9 mouse cellular contexts compared by ENCODE assay signal in genomic region chr4:116668145-116668544, GRCm38 (mm10). TPM values are rescaled to one million over a fixed set of nuclear protein-coding genes. Genes with fewer than 3 reads are reported as not detected.
DNase-seq lines count a peak whose midpoint lies in the region; ATAC-seq and TF ChIP-seq lines count a peak whose summit lies in the region.
"Had no signal": no experiment of that assay in that cellular context is flagged by ENCODE, and none has a peak within 500 bp of the region (broad histone marks: within the 10 kb centered on the region; RNA-seq: fewer than 3 reads in every experiment).

No protein-coding gene starts in this region.

- H3K36me3 ChIP-seq in kidney, adult 2 months (ENCODE audit: control insufficient read depth, insufficient read depth, low read length), result no peaks in the 10 kb centered on the region
- no peaks in the 10 kb centered on the region for H3K36me3 ChIP-seq in kidney, embryonic 14.5 days (ENCODE audit: control insufficient read depth, insufficient read depth, low read length)
- H3K36me3 ChIP-seq: midbrain, embryonic 13.5 days had no signal

- H3K4me3 ChIP-seq in kidney, adult 2 months (ENCODE audit: insufficient read depth, low read depth, low read length), result no peak overlapping the region
- no peak overlapping the region for H3K4me3 ChIP-seq in kidney, embryonic 14.5 days (ENCODE audit: low read length)
- H3K4me3 ChIP-seq in embryonic fibroblast, embryonic 13.5 days (ENCODE audit: insufficient read depth, low read length), result no peak overlapping the region
- H3K4me3 ChIP-seq: midbrain, embryonic 13.5 days had no signal

- 23% methylated on average over 3 of the region's 3 CpGs for WGBS in kidney, adult 2 months
- WGBS in kidney, embryonic 14.5 days, result 59% methylated on average over 3 of the region's 3 CpGs

- H3K4me1 ChIP-seq in kidney, adult 2 months (ENCODE audit: control insufficient read depth, insufficient read depth, low read length), result peaks cover 4% of the 10 kb centered on the region
- H3K4me1 ChIP-seq in kidney, embryonic 14.5 days (ENCODE audit: control insufficient read depth, insufficient read depth, low read length), result no peaks in the 10 kb centered on the region
- H3K4me1 ChIP-seq in embryonic fibroblast, embryonic 13.5 days (ENCODE audit: control insufficient read depth, insufficient read depth, low read length), result peaks cover 2% of the 10 kb centered on the region; the same call in 1 of the 2 replicates
- H3K4me1 ChIP-seq: midbrain, embryonic 13.5 days had no signal

- no peaks in the 10 kb centered on the region for H3K27me3 ChIP-seq in kidney, adult 2 months (replicated peaks; ENCODE audit: control insufficient read depth, insufficient read depth, low read length)
- H3K27me3 ChIP-seq in kidney, embryonic 14.5 days (ENCODE audit: control insufficient read depth, insufficient read depth, low read length), result no peaks in the 10 kb centered on the region
- H3K27me3 ChIP-seq: midbrain, embryonic 13.5 days had no signal

- ATAC-seq in kidney, embryonic 14.5 days (ENCODE audit: low FRiP score, low TSS enrichment), result no peak
- peak; percentile 81 for ATAC-seq in megakaryocyte progenitor cell, adult 5-6 weeks (replicated peaks; ENCODE audit: poor library complexity)
- ATAC-seq in frontal cortex, adult (ENCODE audit: low TSS enrichment), result no peak
- ATAC-seq: midbrain, embryonic 13.5 days had no signal

- no peak overlapping the region for H3K9ac ChIP-seq in kidney, embryonic 14.5 days (ENCODE audit: low read depth, low read length)
- H3K9ac ChIP-seq: midbrain, embryonic 13.5 days had no signal

- TF ChIP-seq POLR2A in kidney, adult 2 months (IDR thresholded peaks at IDR 0.05; ENCODE audit: low read depth, low read length), result no peak
- TF ChIP-seq POLR2A in embryonic fibroblast, embryonic 13.5 days (IDR thresholded peaks at IDR 0.05; ENCODE audit: low read depth, low read length), result peak; percentile 46; the same call in 1 of the 2 replicates

- H3K4me2 ChIP-seq in kidney, embryonic 14.5 days (replicated peaks; ENCODE audit: low read depth, low read length), result no peak overlapping the region
- H3K4me2 ChIP-seq: midbrain, embryonic 13.5 days had no signal

- peak overlapping the region; percentile 46 for H3K27ac ChIP-seq in kidney, adult 2 months (ENCODE audit: insufficient read depth, low read depth, low read length)
- no peak overlapping the region for H3K27ac ChIP-seq in kidney, embryonic 14.5 days (ENCODE audit: low read depth, low read length)
- H3K27ac ChIP-seq in embryonic fibroblast, embryonic 13.5 days (ENCODE audit: insufficient read depth, low read length), result peak overlapping the region; percentile 72
- H3K27ac ChIP-seq: midbrain, embryonic 13.5 days had no signal

- DNase-seq in kidney, adult 2 months, result peak; percentile 56
- DNase-seq in CD4-positive helper T cell, adult 2 months (ENCODE audit: low read depth, low spot score), result peak; percentile 8
- DNase-seq in spleen, postnatal 10 days (ENCODE audit: low spot score in 2 of 2), result no peak
- DNase-seq in right cerebral cortex, postnatal 4 days, result no peak

- no peak for TF ChIP-seq CTCF in kidney, adult 2 months (conservative IDR thresholded peaks at IDR 0.05; ENCODE audit: insufficient read depth, insufficient read length, low read depth, low read length)
- TF ChIP-seq CTCF in embryonic fibroblast, embryonic 13.5 days (IDR thresholded peaks at IDR 0.05; ENCODE audit: borderline replicate concordance, insufficient read depth, low read length), result no peak

- no peaks in the 10 kb centered on the region for H3K9me3 ChIP-seq in kidney, embryonic 14.5 days (ENCODE audit: control insufficient read depth, low read length)
- H3K9me3 ChIP-seq: midbrain, embryonic 13.5 days had no signal

RNA-seq across cellular contexts. Expression of gene Akr1a1, which starts 16.7 kb away (rescaled TPM):
- 2,926 and 3,067 TPM in 2 replicates for polyA plus RNA-seq in kidney, adult 2 months (2012; rRNA removed)
- polyA plus RNA-seq in kidney, embryonic 14.5 days (2014; fragmentation: Nextera tagmentation; extraction: Ambion mirVana), result 730 and 751 TPM in 2 replicates
- 575 and 597 TPM in 2 replicates for polyA plus RNA-seq in embryonic fibroblast, embryonic 13.5 days (2011; ENCODE audit: insufficient read length, low read depth, missing spikeins)
- total RNA-seq in megakaryocyte progenitor cell, adult 5-6 weeks (2015), result 370 and 377 TPM in 2 replicates
- 591 and 829 TPM in 2 replicates for total RNA-seq in megakaryocyte progenitor cell, adult 5-6 weeks (2017)

RNA-seq across cellular contexts. Expression of gene Prdx1, which starts 17.2 kb away (rescaled TPM):
- 282 and 478 TPM in 2 replicates for polyA plus RNA-seq in kidney, adult 2 months (2012; rRNA removed)
- polyA plus RNA-seq in kidney, embryonic 14.5 days (2014; fragmentation: Nextera tagmentation; extraction: Ambion mirVana), result 1,503 and 1,977 TPM in 2 replicates
- 887 and 980 TPM in 2 replicates for polyA plus RNA-seq in embryonic fibroblast, embryonic 13.5 days (2011; ENCODE audit: insufficient read length, low read depth, missing spikeins)
- total RNA-seq in megakaryocyte progenitor cell, adult 5-6 weeks (2015), result 400 and 435 TPM in 2 replicates
- total RNA-seq in megakaryocyte progenitor cell, adult 5-6 weeks (2017), result 254 and 304 TPM in 2 replicates

RNA-seq across cellular contexts. Expression of gene Mmachc, which starts 40.1 kb away (rescaled TPM):
- polyA plus RNA-seq in kidney, adult 2 months (2012; rRNA removed), result 28.8 and 30.3 TPM in 2 replicates
- polyA plus RNA-seq in kidney, embryonic 14.5 days (2014; fragmentation: Nextera tagmentation; extraction: Ambion mirVana), result 19.7 and 25.5 TPM in 2 replicates
- 18.6 and 22.6 TPM in 2 replicates for polyA plus RNA-seq in embryonic fibroblast, embryonic 13.5 days (2011; ENCODE audit: insufficient read length, low read depth, missing spikeins)
- total RNA-seq in megakaryocyte progenitor cell, adult 5-6 weeks (2015), result 36.9 and 44.9 TPM in 2 replicates
- total RNA-seq in megakaryocyte progenitor cell, adult 5-6 weeks (2017), result 19.8 and 23.0 TPM in 2 replicates

RNA-seq across cellular contexts. Expression of gene Ccdc163, which starts 40.2 kb away (rescaled TPM):
- 29.2 and 34.5 TPM in 2 replicates for polyA plus RNA-seq in kidney, adult 2 months (2012; rRNA removed)
- polyA plus RNA-seq in kidney, embryonic 14.5 days (2014; fragmentation: Nextera tagmentation; extraction: Ambion mirVana), result 36.9 and 39.6 TPM in 2 replicates
- polyA plus RNA-seq in embryonic fibroblast, embryonic 13.5 days (2011; ENCODE audit: insufficient read length, low read depth, missing spikeins), result 21.8 and 33.8 TPM in 2 replicates
- total RNA-seq in megakaryocyte progenitor cell, adult 5-6 weeks (2015), result 35.5 and 56.1 TPM in 2 replicates
- 12.0 and 17.6 TPM in 2 replicates for total RNA-seq in megakaryocyte progenitor cell, adult 5-6 weeks (2017)

RNA-seq across cellular contexts. Expression of gene Nasp, which starts 40.4 kb away (rescaled TPM):
- 2.5 and 3.9 TPM in 2 replicates for polyA plus RNA-seq in kidney, adult 2 months (2012; rRNA removed)
- polyA plus RNA-seq in kidney, embryonic 14.5 days (2014; fragmentation: Nextera tagmentation; extraction: Ambion mirVana), result 224 and 234 TPM in 2 replicates
- 63.7 and 95.4 TPM in 2 replicates for polyA plus RNA-seq in embryonic fibroblast, embryonic 13.5 days (2011; ENCODE audit: insufficient read length, low read depth, missing spikeins)
- 179 and 194 TPM in 2 replicates for total RNA-seq in megakaryocyte progenitor cell, adult 5-6 weeks (2015)
- 414 and 474 TPM in 2 replicates for total RNA-seq in megakaryocyte progenitor cell, adult 5-6 weeks (2017)

Comparison
In these comparisons a context has a peak if more than half of its experiments do, and no peak if none do; other contexts are left out.
1. DNase-seq: peak in kidney, adult 2 months (single experiment) and CD4-positive helper T cell, adult 2 months (single experiment); none in spleen, postnatal 10 days (0 of 2) and right cerebral cortex, postnatal 4 days (single experiment).